Mouse (Mus musculus) hindbrain, embryonic 11.5 days (tissue): ENCODE results near the gene Tarbp2. TPM values are rescaled to one million over a fixed set of nuclear protein-coding genes. Genes with fewer than 3 reads are reported as not detected.

ENCODE experiments used
- ATAC-seq: fragments of 200-750 bp; cut with Nextera tagmentation; 2 replicates; pipeline ENCODE4 v1.8.0; 2017; ENCODE audit warnings: mild to moderate bottlenecking, moderate TSS enrichment, moderate library complexity; ENCODE audit not compliant: low FRiP score
- DNase-seq: peaks from one replicate; pipeline ENCODE4 v3.0.0-alpha.2; 2015; ENCODE audit warnings: low spot score
- H3K27ac ChIP-seq: fragments of 300-500 bp; sonication (generic); 2 replicates; pipeline ENCODE4 v1.5.1; 2014; ENCODE audit warnings: mild to moderate bottlenecking, low read depth, low read length
- H3K27me3 ChIP-seq: fragments of 300-500 bp; sonication (generic); 2 replicates; pipeline ENCODE4 v1.6.1; 2014; ENCODE audit warnings: mild to moderate bottlenecking, low read length, moderate library complexity, mixed read lengths; ENCODE audit not compliant: control insufficient read depth, insufficient read depth
- H3K36me3 ChIP-seq: fragments of 300-500 bp; sonication (generic); 2 replicates; pipeline ENCODE4 v1.6.1; 2014; ENCODE audit warnings: mild to moderate bottlenecking, low read length, moderate library complexity, mixed read lengths; ENCODE audit not compliant: control insufficient read depth, insufficient read depth
- H3K4me1 ChIP-seq: fragments of 300-500 bp; sonication (generic); replicated peaks from 2 replicates; pipeline ENCODE4 v1.6.1; 2014; ENCODE audit warnings: low read length, mixed read lengths; ENCODE audit not compliant: control insufficient read depth, insufficient read depth
- H3K4me2 ChIP-seq: fragments of 300-500 bp; sonication (generic); replicated peaks from 2 replicates; pipeline ENCODE4 v1.6.1; 2014; ENCODE audit warnings: mild to moderate bottlenecking, low read depth, low read length
- H3K4me3 ChIP-seq: fragments of 300-500 bp; sonication (generic); 2 replicates; pipeline ENCODE4 v1.5.1; 2014; ENCODE audit warnings: low read depth, low read length
- H3K9ac ChIP-seq: fragments of 300-500 bp; sonication (generic); 2 replicates; pipeline ENCODE4 v1.6.1; 2014; ENCODE audit warnings: low read depth, low read length
- H3K9me3 ChIP-seq: fragments of 300-500 bp; sonication (generic); 2 replicates; pipeline ENCODE4 v1.6.1; 2016; ENCODE audit warnings: low read length; ENCODE audit not compliant: control insufficient read depth
- WGBS: fragments of 180-500 bp; shearing (Covaris S2); extraction: QIAGEN DNeasy Blood & Tissue Kit; methylation state at CpG from one replicate; pipeline ENCODE4 v1.1.7; 2014; 5-methylcytosine and 5-hydroxymethylcytosine counted together
- polyA plus RNA-seq: library from polyadenylated mRNA; unstranded; fragments of >200 nt; fragmentation: Nextera tagmentation; extraction: Ambion mirVana; gene quantifications from 2 replicates; pipeline ENCODE4 v1.2.1, GENCODE M21; 2014

Tarbp2 gene
- polyA plus RNA-seq, 1 experiment from 2014 or later: 85.2 TPM

GRCm38 (mm10) chr15:102546246-102546645, 28.3 kb downstream of the Tarbp2 start:
- Histone ChIP-seq H3K36me3 (0 out of 2 replicates have a peak, but pooled peaks cover 2% of the 10 kb centered on the region), H3K27ac (no peak overlapping the region), H3K4me2 (no peak overlapping the region), H3K9ac (no peak overlapping the region), H3K4me1 (no peaks in the 10 kb centered on the region), H3K9me3 (no peaks in the 10 kb centered on the region), H3K4me3 (no peak overlapping the region), H3K27me3 (no peaks in the 10 kb centered on the region)
- DNase-seq (no peak), ATAC-seq (no peak)
- WGBS: 87% methylated on average over 3 of the region's 3 CpGs

- Histone ChIP-seq H3K4me2 (no peak overlapping the region), H3K36me3 (0 out of 2 replicates have a peak, but pooled peaks cover 2% of the 10 kb centered on the region), H3K4me1 (no peaks in the 10 kb centered on the region), H3K9me3 (no peaks in the 10 kb centered on the region), H3K27ac (no peak overlapping the region), H3K27me3 (no peaks in the 10 kb centered on the region), H3K9ac (no peak overlapping the region), H3K4me3 (no peak overlapping the region)
- no peak for DNase-seq
- no peak for ATAC-seq
- 97% methylated on average over 3 of the region's 3 CpGs for WGBS
Observed at GRCm38 (mm10) chr15:102546677-102547427, 28.9 kb downstream of the Tarbp2 start.

GRCm38 (mm10) chr15:102547478-102547877, 29.5 kb downstream of the Tarbp2 start:
- Histone ChIP-seq H3K9ac (no peak overlapping the region), H3K4me1 (no peaks in the 10 kb centered on the region), H3K4me3 (no peak overlapping the region), H3K36me3 (0 out of 2 replicates have a peak, but pooled peaks cover 2% of the 10 kb centered on the region), H3K4me2 (no peak overlapping the region), H3K27me3 (no peaks in the 10 kb centered on the region), H3K27ac (no peak overlapping the region), H3K9me3 (no peaks in the 10 kb centered on the region)
- 93% methylated on average over 3 of the region's 3 CpGs for WGBS
- DNase-seq: no peak
- ATAC-seq: no peak

GRCm38 (mm10) chr15:102552599-102552998, 34.6 kb downstream of the Tarbp2 start:
- Histone ChIP-seq H3K27me3 (no peaks in the 10 kb centered on the region), H3K4me3 (no peak overlapping the region), H3K9me3 (no peaks in the 10 kb centered on the region), H3K9ac (no peak overlapping the region), H3K4me1 (no peaks in the 10 kb centered on the region), H3K4me2 (no peak overlapping the region), H3K27ac (no peak overlapping the region), H3K36me3 (peaks cover 2% of the 10 kb centered on the region; the same call in 1 of the 2 replicates)
- WGBS: 97% methylated on average over 5 of the region's 5 CpGs
- DNase-seq (no peak), ATAC-seq (no peak)

- ATAC-seq (no peak), DNase-seq (no peak)
- Histone ChIP-seq H3K4me1 (no peaks in the 10 kb centered on the region), H3K9ac (no peak overlapping the region), H3K27me3 (no peaks in the 10 kb centered on the region), H3K9me3 (no peaks in the 10 kb centered on the region), H3K4me3 (no peak overlapping the region), H3K4me2 (no peak overlapping the region), H3K36me3 (peaks cover 2% of the 10 kb centered on the region; the same call in 1 of the 2 replicates), H3K27ac (no peak overlapping the region)
- WGBS: 97% methylated on average over 1 of the region's 1 CpGs
Observed at GRCm38 (mm10) chr15:102555581-102555980, 37.6 kb downstream of the Tarbp2 start.

GRCm38 (mm10) chr15:102557580-102557979, 39.6 kb downstream of the Tarbp2 start:
- H3K9ac ChIP-seq: no peak overlapping the region
- DNase-seq: no peak

GRCm38 (mm10) chr15:102562491-102562890, 44.5 kb downstream of the Tarbp2 start:
- H3K27me3 ChIP-seq: no peaks in the 10 kb centered on the region
- H3K9ac ChIP-seq: no peak overlapping the region
- 93% methylated on average over 1 of the region's 1 CpGs for WGBS
- DNase-seq: no peak
- H3K27ac ChIP-seq: no peak overlapping the region
- H3K9me3 ChIP-seq: no peaks in the 10 kb centered on the region
- no peaks in the 10 kb centered on the region for H3K4me1 ChIP-seq
- ATAC-seq: no peak
- no peaks in the 10 kb centered on the region for H3K36me3 ChIP-seq
- H3K4me2 ChIP-seq: no peak overlapping the region
- H3K4me3 ChIP-seq: no peak overlapping the region

More at GRCm38 (mm10) chr15:102557580-102557979, 39.6 kb downstream of the Tarbp2 start:
- Histone ChIP-seq H3K4me3 (no peak overlapping the region), H3K4me2 (no peak overlapping the region), H3K9me3 (no peaks in the 10 kb centered on the region), H3K27ac (no peak overlapping the region), H3K4me1 (no peaks in the 10 kb centered on the region), H3K27me3 (no peaks in the 10 kb centered on the region), H3K36me3 (peaks cover 2% of the 10 kb centered on the region; the same call in 1 of the 2 replicates)
- no peak for ATAC-seq

- ATAC-seq (no peak), DNase-seq (no peak)
- Histone ChIP-seq H3K9me3 (no peaks in the 10 kb centered on the region), H3K4me3 (no peak overlapping the region), H3K27me3 (no peaks in the 10 kb centered on the region), H3K36me3 (no peaks in the 10 kb centered on the region), H3K9ac (no peak overlapping the region), H3K4me2 (no peak overlapping the region), H3K4me1 (no peaks in the 10 kb centered on the region), H3K27ac (no peak overlapping the region)
- 88% methylated on average over 3 of the region's 3 CpGs for WGBS
Observed at GRCm38 (mm10) chr15:102563061-102563460, 45.1 kb downstream of the Tarbp2 start.

- no peaks in the 10 kb centered on the region for H3K9me3 ChIP-seq
- 91% methylated on average over 5 of the region's 5 CpGs for WGBS
- H3K27ac ChIP-seq: no peak overlapping the region
- DNase-seq (no peak), ATAC-seq (no peak)
- H3K4me1 ChIP-seq: no peaks in the 10 kb centered on the region
- no peak overlapping the region for H3K4me2 ChIP-seq
- no peaks in the 10 kb centered on the region for H3K36me3 ChIP-seq
- H3K27me3 ChIP-seq: no peaks in the 10 kb centered on the region
- no peak overlapping the region for H3K9ac ChIP-seq
- H3K4me3 ChIP-seq: no peak overlapping the region
Observed at GRCm38 (mm10) chr15:102563681-102564080, 45.7 kb downstream of the Tarbp2 start.
